In genomic region chr1:175646952-175647351, GRCm38 (mm10) we compare ENCODE assay signal across 26 mouse cellular contexts. TPM values are rescaled to one million over a fixed set of nuclear protein-coding genes. Genes with fewer than 3 reads are reported as not detected.
DNase-seq lines count a peak whose midpoint lies in the region; ATAC-seq and TF ChIP-seq lines count a peak whose summit lies in the region.
"Had no signal": no experiment of that assay in that cellular context is flagged by ENCODE, and none has a peak within 500 bp of the region (broad histone marks: within the 10 kb centered on the region; RNA-seq: fewer than 3 reads in every experiment).

No protein-coding gene starts in this region.

- TF ChIP-seq EP300 in CH12.LX (IDR thresholded peaks at IDR 0.05; ENCODE audit: low read length) = no peak
- TF ChIP-seq EP300 in liver, embryonic 14.5 days (IDR thresholded peaks at IDR 0.05; ENCODE audit: low read depth) = no peak
- no peak for TF ChIP-seq EP300 in lung, postnatal 0 days (IDR thresholded peaks at IDR 0.05)

- no peaks in the 10 kb centered on the region for H3K27me3 ChIP-seq in CH12.LX (replicated peaks)
- H3K27me3 ChIP-seq in liver, embryonic 14.5 days (ENCODE audit: control insufficient read depth, insufficient read depth, low read length) = no peaks in the 10 kb centered on the region
- H3K27me3 ChIP-seq in lung, postnatal 0 days (replicated peaks; ENCODE audit: insufficient read depth, low read length) = no peaks in the 10 kb centered on the region
- H3K27me3 ChIP-seq: forebrain, embryonic 13.5 days; hindbrain, embryonic 12.5 days; limb, embryonic 13.5 days; midbrain, embryonic 12.5 days; neural tube, embryonic 13.5 days had no signal

- no peak for TF ChIP-seq RAD21 in CH12.LX (IDR thresholded peaks at IDR 0.05; ENCODE audit: low read depth, low read length)

- in situ Hi-C loops in CH12.LX (cut with MboI; ENCODE audit: low pct_ligation_motif_present, low pct_unique_long_range_greater_than_20kb, low sequenced_read_pairs) = no loop called here

- peaks cover 0 to 25% of the 10 kb centered on the region in 2 experiments for H3K36me3 ChIP-seq in CH12.LX (replicated peaks in 1 of 2; ENCODE audit: control insufficient read depth in 1 of 2, insufficient read depth in 1 of 2, low read length in 1 of 2)
- no peaks in the 10 kb centered on the region for H3K36me3 ChIP-seq in liver, embryonic 14.5 days (replicated peaks; ENCODE audit: control insufficient read depth, insufficient read depth, low read depth)
- no peaks in the 10 kb centered on the region for H3K36me3 ChIP-seq in lung, postnatal 0 days (ENCODE audit: insufficient read depth, low read length)
- H3K36me3 ChIP-seq: embryonic facial prominence, embryonic 10.5 days; hindbrain, embryonic 12.5 days; limb, embryonic 13.5 days; midbrain, embryonic 12.5 days; neural tube, embryonic 13.5 days had no signal

- 26% methylated on average over 9 of the region's 9 CpGs for WGBS in liver, embryonic 14.5 days (ENCODE audit: insufficient replicate concordance)
- WGBS in lung, postnatal 0 days = 32% methylated on average over 9 of the region's 9 CpGs

- DNase-seq in CH12.LX (ENCODE audit: extremely low read depth) = no peak
- DNase-seq in kidney, postnatal 10 days = peak; percentile 53
- peak in 1 of 3 experiments; percentile 26 for DNase-seq in liver, embryonic 14.5 days (ENCODE audit: low read depth in 3 of 3, low spot score in 3 of 3)
- no peak for DNase-seq in spleen, postnatal 4 days (ENCODE audit: low spot score in 2 of 2)
- DNase-seq in urinary bladder, postnatal 10 days (ENCODE audit: low spot score) = no peak
- no peak for DNase-seq in lung, postnatal 0 days (ENCODE audit: low spot score)
- DNase-seq in cerebellum, postnatal 14 days = no peak
- DNase-seq: cerebellum, adult 9-11 months; gastrocnemius, adult 2 months; layer of hippocampus, adult 9-11 months; right cerebral cortex, postnatal 14 days; thymus, postnatal 36 days had no signal

- peaks cover 14 to 66% of the 10 kb centered on the region in 2 experiments for H3K4me1 ChIP-seq in CH12.LX (ENCODE audit: control insufficient read depth in 1 of 2, insufficient read depth in 2 of 2)
- peaks cover 0 to 3% of the 10 kb centered on the region in 2 experiments; a peak in 2 of 4 replicates for H3K4me1 ChIP-seq in liver, embryonic 14.5 days (replicated peaks; ENCODE audit: control insufficient read depth in 2 of 2, insufficient read depth in 2 of 2, low read length in 1 of 2)
- H3K4me1 ChIP-seq in lung, postnatal 0 days (ENCODE audit: insufficient read depth, low read depth, low read length) = no peaks in the 10 kb centered on the region
- H3K4me1 ChIP-seq: embryonic facial prominence, embryonic 10.5 days; forebrain, embryonic 13.5 days; hindbrain, embryonic 12.5 days; limb, embryonic 13.5 days; midbrain, embryonic 12.5 days; neural tube, embryonic 13.5 days had no signal

- 0 out of 2 replicates have a peak overlapping the region, but pooled peaks have one; percentile 12 for H3K4me2 ChIP-seq in CH12.LX (ENCODE audit: insufficient read depth, low read depth, poor library complexity, severe bottlenecking)
- H3K4me2 ChIP-seq in liver, embryonic 14.5 days (ENCODE audit: low read depth) = no peak overlapping the region
- no peak overlapping the region for H3K4me2 ChIP-seq in lung, postnatal 0 days (replicated peaks; ENCODE audit: low read depth, low read length)
- H3K4me2 ChIP-seq: forebrain, embryonic 13.5 days; hindbrain, embryonic 12.5 days; limb, embryonic 13.5 days; midbrain, embryonic 12.5 days; neural tube, embryonic 13.5 days had no signal

- no peak overlapping the region for H3K27ac ChIP-seq in CH12.LX (ENCODE audit: insufficient read depth, low read depth)
- H3K27ac ChIP-seq in liver, embryonic 14.5 days = no peak overlapping the region
- H3K27ac ChIP-seq in lung, postnatal 0 days (ENCODE audit: low read length) = no peak overlapping the region
- H3K27ac ChIP-seq: embryonic facial prominence, embryonic 10.5 days; forebrain, embryonic 13.5 days; gastrocnemius, adult 2 months; hindbrain, embryonic 12.5 days; limb, embryonic 13.5 days; midbrain, embryonic 12.5 days; neural tube, embryonic 13.5 days had no signal

- no peak overlapping the region for H3K4me3 ChIP-seq in CH12.LX (replicated peaks in 1 of 3; ENCODE audit: low read depth in 2 of 3, low read length in 2 of 3, poor library complexity in 1 of 3)
- H3K4me3 ChIP-seq in liver, embryonic 14.5 days (ENCODE audit: insufficient read depth in 1 of 2, low read depth in 2 of 2, low read length in 2 of 2) = no peak overlapping the region
- H3K4me3 ChIP-seq in lung, postnatal 0 days (ENCODE audit: low read depth, low read length) = no peak overlapping the region
- H3K4me3 ChIP-seq: embryonic facial prominence, embryonic 10.5 days; forebrain, embryonic 13.5 days; gastrocnemius, adult 2 months; hindbrain, embryonic 12.5 days; limb, embryonic 13.5 days; midbrain, embryonic 12.5 days; neural tube, embryonic 13.5 days had no signal

- ATAC-seq in granulocyte monocyte progenitor cell, adult 5-6 weeks (replicated peaks; ENCODE audit: poor library complexity, severe bottlenecking) = peak; percentile 70
- ATAC-seq in liver, embryonic 14.5 days (ENCODE audit: insufficient read depth) = peak; percentile 62; the same call in 1 of the 2 replicates
- ATAC-seq in lung, postnatal 0 days = no peak
- ATAC-seq: CD4-positive, CD25-positive, alpha-beta regulatory T cell, adult 4 months; forebrain, embryonic 13.5 days; inflammation-experienced regulatory T-cells, adult 6 months had no signal

- no peak for TF ChIP-seq POLR2A in CH12.LX (IDR thresholded peaks at IDR 0.05; ENCODE audit: low read depth, low read length)

- dilution Hi-C loops in CH12.LX (cut with MboI; ENCODE audit: extremely low pct_ligation_motif_present, extremely low pct_unique_long_range_greater_than_20kb, low sequenced_read_pairs) = no loop called here

- H3K79me2 ChIP-seq in CH12.LX (replicated peaks; ENCODE audit: control insufficient read depth, extremely low read depth, insufficient read depth, poor library complexity, severe bottlenecking) = no peaks in the 10 kb centered on the region

- no peaks in the 10 kb centered on the region for H3K9me3 ChIP-seq in CH12.LX (replicated peaks; ENCODE audit: low read length)
- no peaks in the 10 kb centered on the region for H3K9me3 ChIP-seq in liver, embryonic 14.5 days (ENCODE audit: control insufficient read depth, low read length)
- no peaks in the 10 kb centered on the region for H3K9me3 ChIP-seq in lung, postnatal 0 days (ENCODE audit: low read length)
- H3K9me3 ChIP-seq: embryonic facial prominence, embryonic 10.5 days; forebrain, embryonic 13.5 days; hindbrain, embryonic 12.5 days; limb, embryonic 13.5 days; midbrain, embryonic 12.5 days; neural tube, embryonic 13.5 days had no signal

- no peak overlapping the region for H3K9ac ChIP-seq in CH12.LX (ENCODE audit: insufficient read depth, low read depth)
- no peak overlapping the region for H3K9ac ChIP-seq in liver, embryonic 14.5 days (replicated peaks)
- no peak overlapping the region for H3K9ac ChIP-seq in lung, postnatal 0 days (replicated peaks; ENCODE audit: low read depth)
- H3K9ac ChIP-seq: forebrain, embryonic 13.5 days; hindbrain, embryonic 12.5 days; limb, embryonic 13.5 days; midbrain, embryonic 12.5 days; neural tube, embryonic 13.5 days had no signal

- TF ChIP-seq CTCF in CH12.LX (conservative IDR thresholded peaks at IDR 0.05 in 1 of 2, IDR thresholded peaks at IDR 0.05 in 1 of 2; ENCODE audit: low read depth in 2 of 2, low read length in 2 of 2) = no peak
- TF ChIP-seq CTCF in liver, embryonic 14.5 days (IDR thresholded peaks at IDR 0.05; ENCODE audit: low read depth) = no peak
- TF ChIP-seq CTCF in lung, postnatal 0 days (IDR thresholded peaks at IDR 0.05) = no peak

RNA-seq across cellular contexts. Expression of gene Fh1, which starts 21.5 kb away (rescaled TPM):
- total RNA-seq in CH12.LX (2012; rRNA removed) (100 and 104 TPM in 2 replicates), CH12.LX (2014; rRNA removed) (113 and 120 TPM in 2 replicates)
- 122 and 175 TPM in 2 replicates for polyA plus RNA-seq in CH12.LX (2012; ENCODE audit: insufficient read length, low read depth)
- 89.5 and 119 TPM in 2 replicates for total RNA-seq in granulocyte monocyte progenitor cell, adult 5-6 weeks (2014; fragmentation: Nextera tagmentation)
- total RNA-seq in granulocyte monocyte progenitor cell, adult 5-6 weeks (2017) = 154 and 156 TPM in 2 replicates
- 31.8 and 56.1 TPM in 2 replicates for polyA plus RNA-seq in liver, embryonic 14.5 days (2012; rRNA removed)
- polyA plus RNA-seq in liver, embryonic 14.5 days (2014; fragmentation: Nextera tagmentation; extraction: Ambion mirVana) = 91.0 and 96.6 TPM in 2 replicates
- polyA plus RNA-seq in lung, postnatal 0 days (2015; fragmentation: Nextera tagmentation; extraction: Ambion mirVana) = 67.2 and 69.0 TPM in 2 replicates

RNA-seq across cellular contexts. Expression of gene Kmo, which starts 26.8 kb away (rescaled TPM):
- total RNA-seq in CH12.LX (2012; rRNA removed) = 9.7 and 13.2 TPM in 2 replicates
- 49.2 and 50.6 TPM in 2 replicates for total RNA-seq in CH12.LX (2014; rRNA removed)
- 42.5 and 48.1 TPM in 2 replicates for polyA plus RNA-seq in CH12.LX (2012; ENCODE audit: insufficient read length, low read depth)
- 3.9 and 9.0 TPM in 2 replicates for total RNA-seq in granulocyte monocyte progenitor cell, adult 5-6 weeks (2014; fragmentation: Nextera tagmentation)
- 2.5 and 7.7 TPM in 2 replicates for total RNA-seq in granulocyte monocyte progenitor cell, adult 5-6 weeks (2017)
- polyA plus RNA-seq in liver, embryonic 14.5 days (2012; rRNA removed) = 4.1 and 5.8 TPM in 2 replicates
- polyA plus RNA-seq in liver, embryonic 14.5 days (2014; fragmentation: Nextera tagmentation; extraction: Ambion mirVana) = 9.4 and 9.7 TPM in 2 replicates
- 0.12 and 0.21 TPM in 2 replicates for polyA plus RNA-seq in lung, postnatal 0 days (2015; fragmentation: Nextera tagmentation; extraction: Ambion mirVana)
- polyA plus RNA-seq: embryonic facial prominence, embryonic 10.5 days; forebrain, embryonic 13.5 days; hindbrain, embryonic 12.5 days had no signal

RNA-seq across cellular contexts. Expression of gene Opn3, which starts 45.6 kb away (rescaled TPM):
- 0.76 and 0.89 TPM in 2 replicates for total RNA-seq in CH12.LX (2012; rRNA removed)
- 1.5 and 1.6 TPM in 2 replicates for total RNA-seq in CH12.LX (2014; rRNA removed)
- polyA plus RNA-seq in CH12.LX (2012; ENCODE audit: insufficient read length, low read depth) = 2.6 and 2.9 TPM in 2 replicates
- 0.13 and 1.3 TPM in 2 replicates for total RNA-seq in granulocyte monocyte progenitor cell, adult 5-6 weeks (2014; fragmentation: Nextera tagmentation)
- 0.39 and 0.82 TPM in 2 replicates for total RNA-seq in granulocyte monocyte progenitor cell, adult 5-6 weeks (2017)
- 0.50 and 0.54 TPM in 2 replicates for polyA plus RNA-seq in liver, embryonic 14.5 days (2012; rRNA removed)
- polyA plus RNA-seq in liver, embryonic 14.5 days (2014; fragmentation: Nextera tagmentation; extraction: Ambion mirVana) = 1.1 TPM in 2 replicates
- 2.2 and 3.5 TPM in 2 replicates for polyA plus RNA-seq in lung, postnatal 0 days (2015; fragmentation: Nextera tagmentation; extraction: Ambion mirVana)
- polyA plus RNA-seq: CD4-positive, CD25-positive, alpha-beta regulatory T cell, adult 4 months; inflammation-experienced regulatory T-cells, adult 6 months had no signal

RNA-seq across cellular contexts. Expression of gene Chml, which starts 45.7 kb away (rescaled TPM):
- total RNA-seq in CH12.LX (2012; rRNA removed) (3.3 and 4.1 TPM in 2 replicates), CH12.LX (2014; rRNA removed) (6.0 and 6.7 TPM in 2 replicates)
- polyA plus RNA-seq in CH12.LX (2012; ENCODE audit: insufficient read length, low read depth) = 2.7 and 3.1 TPM in 2 replicates
- 8.9 and 13.5 TPM in 2 replicates for total RNA-seq in granulocyte monocyte progenitor cell, adult 5-6 weeks (2014; fragmentation: Nextera tagmentation)
- 13.8 and 14.5 TPM in 2 replicates for total RNA-seq in granulocyte monocyte progenitor cell, adult 5-6 weeks (2017)
- polyA plus RNA-seq in liver, embryonic 14.5 days (2012; rRNA removed) = 0.74 and 1.1 TPM in 2 replicates
- polyA plus RNA-seq in liver, embryonic 14.5 days (2014; fragmentation: Nextera tagmentation; extraction: Ambion mirVana) = 0.81 and 0.82 TPM in 2 replicates
- 1.2 and 1.7 TPM in 2 replicates for polyA plus RNA-seq in lung, postnatal 0 days (2015; fragmentation: Nextera tagmentation; extraction: Ambion mirVana)

RNA-seq across cellular contexts. Expression of gene Wdr64, which starts 51.4 kb away (rescaled TPM):
- total RNA-seq in CH12.LX (2012; rRNA removed) (not detected in 2 replicates), CH12.LX (2014; rRNA removed) (not detected in 2 replicates)
- polyA plus RNA-seq in CH12.LX (2012; ENCODE audit: insufficient read length, low read depth) = not detected in 2 replicates
- not detected in 2 replicates for total RNA-seq in granulocyte monocyte progenitor cell, adult 5-6 weeks (2014; fragmentation: Nextera tagmentation)
- total RNA-seq in granulocyte monocyte progenitor cell, adult 5-6 weeks (2017) = not detected in 2 replicates
- not detected in 2 replicates for polyA plus RNA-seq in liver, embryonic 14.5 days (2012; rRNA removed)
- not detected in 2 replicates for polyA plus RNA-seq in liver, embryonic 14.5 days (2014; fragmentation: Nextera tagmentation; extraction: Ambion mirVana)
- polyA plus RNA-seq in lung, postnatal 0 days (2015; fragmentation: Nextera tagmentation; extraction: Ambion mirVana) = not detected in 2 replicates
- total RNA-seq: adrenal gland, adult 18-20 months; gastrocnemius, adult 2 months; heart, adult 8-10 months; MEL had no signal
- polyA plus RNA-seq: CD4-positive, CD25-positive, alpha-beta regulatory T cell, adult 4 months; embryonic facial prominence, embryonic 10.5 days; forebrain, embryonic 13.5 days; heart, postnatal 0 days; hindbrain, embryonic 12.5 days; inflammation-experienced regulatory T-cells, adult 6 months; limb, embryonic 13.5 days; midbrain, embryonic 12.5 days; neural tube, embryonic 13.5 days; spleen, adult 2 months had no signal
